Mouse (Mus musculus) hindbrain, embryonic 13.5 days (tissue): ENCODE data around the gene Aldh2. TPM values are rescaled to one million over a fixed set of nuclear protein-coding genes. Genes with fewer than 3 reads are reported as not detected.
"Not testable (repeated sequence)": the region's sequence is repeated elsewhere in the genome, so short reads cannot be mapped to it uniquely, and the experiment has no call there.

Experiments
- ATAC-seq: fragments of 200-750 bp; cut with Nextera tagmentation; 2 replicates; pipeline ENCODE4 v1.8.0; 2017; ENCODE audit warnings: moderate TSS enrichment; ENCODE audit not compliant: low FRiP score
- H3K27ac ChIP-seq: fragments of 300-500 bp; sonication (generic); 2 replicates; pipeline ENCODE4 v1.5.1; 2015; ENCODE audit warnings: inconsistent platforms, mild to moderate bottlenecking, moderate library complexity
- H3K27me3 ChIP-seq: fragments of 300-500 bp; sonication (generic); 2 replicates; pipeline ENCODE4 v1.6.1; 2015; ENCODE audit warnings: mild to moderate bottlenecking, inconsistent platforms
- H3K36me3 ChIP-seq: fragments of 300-500 bp; sonication (generic); 2 replicates; pipeline ENCODE4 v1.6.1; 2015; ENCODE audit warnings: mild to moderate bottlenecking, inconsistent platforms
- H3K4me1 ChIP-seq: fragments of 300-500 bp; sonication (generic); replicated peaks from 2 replicates; pipeline ENCODE4 v1.6.1; 2015; ENCODE audit warnings: inconsistent platforms
- H3K4me2 ChIP-seq: fragments of 300-500 bp; sonication (generic); 2 replicates; pipeline ENCODE4 v1.6.1; 2015; ENCODE audit warnings: inconsistent platforms, mild to moderate bottlenecking, moderate library complexity
- H3K4me3 ChIP-seq: fragments of 300-500 bp; sonication (generic); 2 replicates; pipeline ENCODE4 v1.5.1; 2015; ENCODE audit warnings: mild to moderate bottlenecking, inconsistent platforms
- H3K9ac ChIP-seq: fragments of 300-500 bp; sonication (generic); 2 replicates; pipeline ENCODE4 v1.6.1; 2015; ENCODE audit warnings: mild to moderate bottlenecking, inconsistent platforms
- H3K9me3 ChIP-seq: fragments of 300-500 bp; sonication (generic); 2 replicates; pipeline ENCODE4 v1.6.1; 2016; ENCODE audit warnings: inconsistent platforms
- WGBS: fragments of 180-500 bp; shearing (Covaris S2); methylation state at CpG from one replicate; pipeline ENCODE4 v1.1.7; 2015; 5-methylcytosine and 5-hydroxymethylcytosine counted together
- polyA plus RNA-seq: library from polyadenylated mRNA; unstranded; fragments of >200 nt; fragmentation: Nextera tagmentation; extraction: Ambion mirVana; gene quantifications from 2 replicates; pipeline ENCODE4 v1.2.1, GENCODE M21; 2015

The Aldh2 gene
- polyA plus RNA-seq, 1 experiment from 2014 or later: 109 TPM

- Histone ChIP-seq H3K36me3 (peaks cover 51% of the 10 kb centered on the region), H3K4me1 (peaks cover 7% of the 10 kb centered on the region), H3K4me3 (no peak overlapping the region), H3K4me2 (no peak overlapping the region), H3K9me3 (no peaks in the 10 kb centered on the region), H3K27ac (no peak overlapping the region), H3K9ac (no peak overlapping the region), H3K27me3 (no peaks in the 10 kb centered on the region)
- no peak for ATAC-seq
- WGBS: 83% methylated on average over 2 of the region's 2 CpGs
Observed at GRCm38 (mm10) chr5:121537588-121537987, 56.0 kb downstream of the Aldh2 start.

- 47% methylated on average over 7 of the region's 7 CpGs for WGBS
Observed at GRCm38 (mm10) chr5:121536921-121537555, 56.6 kb downstream of the Aldh2 start.

GRCm38 (mm10) chr5:121535116-121535515 lies 58.5 kb downstream of the Aldh2 start:
- WGBS: 97% methylated on average over 3 of the region's 3 CpGs
- ATAC-seq: no peak
- H3K36me3 ChIP-seq: peaks cover 73% of the 10 kb centered on the region

More at GRCm38 (mm10) chr5:121536921-121537555, 56.6 kb downstream of the Aldh2 start:
- no peak overlapping the region for H3K9ac ChIP-seq
- no peak overlapping the region for H3K4me2 ChIP-seq
- ATAC-seq: no peak
- H3K4me1 ChIP-seq: peaks cover 2% of the 10 kb centered on the region
- no peak overlapping the region for H3K27ac ChIP-seq
- no peaks in the 10 kb centered on the region for H3K27me3 ChIP-seq
- H3K4me3 ChIP-seq: no peak overlapping the region
- no peaks in the 10 kb centered on the region for H3K9me3 ChIP-seq
- peaks cover 56% of the 10 kb centered on the region for H3K36me3 ChIP-seq

GRCm38 (mm10) chr5:121534521-121534920 lies 59.1 kb downstream of the Aldh2 start:
- Histone ChIP-seq H3K36me3 (peaks cover 79% of the 10 kb centered on the region), H3K9me3 (no peaks in the 10 kb centered on the region), H3K4me2 (no peak overlapping the region), H3K27me3 (no peaks in the 10 kb centered on the region), H3K4me1 (no peaks in the 10 kb centered on the region), H3K4me3 (no peak overlapping the region), H3K9ac (no peak overlapping the region), H3K27ac (no peak overlapping the region)
- 93% methylated on average over 5 of the region's 5 CpGs for WGBS
- ATAC-seq: no peak

More at GRCm38 (mm10) chr5:121535116-121535515, 58.5 kb downstream of the Aldh2 start:
- Histone ChIP-seq H3K9ac (no peak overlapping the region), H3K4me2 (no peak overlapping the region), H3K9me3 (no peaks in the 10 kb centered on the region), H3K4me3 (no peak overlapping the region), H3K4me1 (no peaks in the 10 kb centered on the region), H3K27me3 (no peaks in the 10 kb centered on the region), H3K27ac (no peak overlapping the region)

GRCm38 (mm10) chr5:121526961-121527360 lies 66.7 kb downstream of the Aldh2 start:
- no peak overlapping the region for H3K4me3 ChIP-seq
- H3K4me2 ChIP-seq: no peak overlapping the region
- H3K27me3 ChIP-seq: no peaks in the 10 kb centered on the region
- H3K4me1 ChIP-seq: no peaks in the 10 kb centered on the region
- 84% methylated on average over 8 of the region's 8 CpGs for WGBS
- H3K27ac ChIP-seq: no peak overlapping the region
- ATAC-seq: no peak
- no peaks in the 10 kb centered on the region for H3K9me3 ChIP-seq
- no peak overlapping the region for H3K9ac ChIP-seq
- peaks cover 80% of the 10 kb centered on the region for H3K36me3 ChIP-seq

GRCm38 (mm10) chr5:121526526-121526925 lies 67.1 kb downstream of the Aldh2 start:
- H3K27me3 ChIP-seq: no peaks in the 10 kb centered on the region
- H3K4me3 ChIP-seq: no peak overlapping the region
- H3K36me3 ChIP-seq: peaks cover 77% of the 10 kb centered on the region
- no peak overlapping the region for H3K9ac ChIP-seq
- no peaks in the 10 kb centered on the region for H3K9me3 ChIP-seq
- WGBS: 78% methylated on average over 7 of the region's 7 CpGs
- H3K27ac ChIP-seq: no peak overlapping the region
- ATAC-seq: no peak
- H3K4me2 ChIP-seq: no peak overlapping the region
- H3K4me1 ChIP-seq: no peaks in the 10 kb centered on the region

- Histone ChIP-seq H3K4me3 (no peak overlapping the region), H3K9me3 (no peaks in the 10 kb centered on the region), H3K27me3 (no peaks in the 10 kb centered on the region), H3K4me2 (no peak overlapping the region), H3K9ac (no peak overlapping the region), H3K4me1 (no peaks in the 10 kb centered on the region), H3K27ac (no peak overlapping the region), H3K36me3 (peaks cover 77% of the 10 kb centered on the region)
- ATAC-seq: no peak
- 90% methylated on average over 14 of the region's 14 CpGs for WGBS
Observed at GRCm38 (mm10) chr5:121525774-121526450, 67.7 kb downstream of the Aldh2 start.

GRCm38 (mm10) chr5:121519758-121520157 lies 73.9 kb downstream of the Aldh2 start:
- H3K9ac ChIP-seq, H3K9me3 ChIP-seq, H3K4me2 ChIP-seq, H3K27me3 ChIP-seq, H3K4me3 ChIP-seq, H3K27ac ChIP-seq, H3K4me1 ChIP-seq, ATAC-seq: not testable (repeated sequence)
- 91% methylated on average over 10 of the region's 17 CpGs for WGBS
- H3K36me3 ChIP-seq: peaks cover 55% of the 10 kb centered on the region

GRCm38 (mm10) chr5:121518983-121519382 lies 74.6 kb downstream of the Aldh2 start:
- H3K27ac ChIP-seq: no peak overlapping the region
- WGBS: 93% methylated on average over 9 of the region's 9 CpGs
- ATAC-seq: no peak

More at GRCm38 (mm10) chr5:121518983-121519382, 74.6 kb downstream of the Aldh2 start:
- H3K9me3 ChIP-seq: no peaks in the 10 kb centered on the region
- H3K36me3 ChIP-seq: peaks cover 47% of the 10 kb centered on the region
- H3K4me2 ChIP-seq: no peak overlapping the region
- H3K27me3 ChIP-seq: no peaks in the 10 kb centered on the region
- no peak overlapping the region for H3K9ac ChIP-seq
- H3K4me3 ChIP-seq: no peak overlapping the region
- H3K4me1 ChIP-seq: no peaks in the 10 kb centered on the region

Other genes starting within 250 kb of the Aldh2 start
- 139 and 145 TPM in 2 replicates for gene Trafd1, start 208.2 kb downstream of the Aldh2 start, polyA plus RNA-seq
- 47.7 and 51.8 TPM in 2 replicates for gene Naa25, start 195.9 kb downstream of the Aldh2 start, polyA plus RNA-seq
- 1.9 and 2.2 TPM in 2 replicates for gene Tmem116, start 141.9 kb downstream of the Aldh2 start, polyA plus RNA-seq
- 165 and 166 TPM in 2 replicates for gene Erp29, start 141.3 kb downstream of the Aldh2 start, polyA plus RNA-seq
- gene Adam1b, start 90.4 kb downstream of the Aldh2 start, polyA plus RNA-seq: 0.13 TPM in 1 of 2 replicates, not detected in the other
- gene Adam1a, start 48.3 kb downstream of the Aldh2 start, polyA plus RNA-seq: 3.9 TPM in 2 replicates
- gene Gm42878, start 48.3 kb downstream of the Aldh2 start, polyA plus RNA-seq: not detected in 2 replicates
- gene Mapkapk5, start 47.9 kb downstream of the Aldh2 start, polyA plus RNA-seq: 55.0 and 59.7 TPM in 2 replicates
- 1.7 and 1.8 TPM in 2 replicates for gene Acad12, start 25.1 kb upstream of the Aldh2 start, polyA plus RNA-seq
- gene Acad10, start 66.7 kb upstream of the Aldh2 start, polyA plus RNA-seq: 1.7 and 1.9 TPM in 2 replicates
- 44.3 and 44.5 TPM in 2 replicates for gene Brap, start 66.7 kb upstream of the Aldh2 start, polyA plus RNA-seq
- gene Atxn2, start 117.5 kb upstream of the Aldh2 start, polyA plus RNA-seq: 60.9 and 68.3 TPM in 2 replicates
- 6.4 and 6.5 TPM in 2 replicates for gene Sh2b3, start 243.8 kb upstream of the Aldh2 start, polyA plus RNA-seq